Mouse (Mus musculus) neural tube, embryonic 11.5 days (tissue): ENCODE measurements at regions not wholly inside any gene's neighbourhood (a gene's known extent, or its start where the extent isn't known, plus 50 kb on each side); places are given as distances from the start of the nearest gene placed in this dataset.
"Not testable (repeated sequence)": the region's sequence is repeated elsewhere in the genome, so short reads cannot be mapped to it uniquely, and the experiment has no call there.

Experiments
- ATAC-seq: fragments of 200-750 bp; cut with Nextera tagmentation; 2 replicates; pipeline ENCODE4 v1.8.0; 2017; ENCODE audit warnings: moderate number of reproducible peaks, mild to moderate bottlenecking, moderate TSS enrichment, moderate library complexity; ENCODE audit not compliant: insufficient read depth, low FRiP score, low TSS enrichment
- DNase-seq: peaks from one replicate; pipeline ENCODE4 v3.0.0-alpha.2; 2015; ENCODE audit warnings: low spot score
- H3K27ac ChIP-seq: fragments of 300-500 bp; sonication (generic); 2 replicates; pipeline ENCODE4 v1.5.1; 2014; ENCODE audit warnings: low read depth, mild to moderate bottlenecking, low read length
- H3K27me3 ChIP-seq: fragments of 300-500 bp; sonication (generic); 2 replicates; pipeline ENCODE4 v1.6.1; 2014; ENCODE audit warnings: mild to moderate bottlenecking, low read length, mixed read lengths; ENCODE audit not compliant: control insufficient read depth, insufficient read depth
- H3K36me3 ChIP-seq: fragments of 300-500 bp; sonication (generic); 2 replicates; pipeline ENCODE4 v1.6.1; 2014; ENCODE audit warnings: mild to moderate bottlenecking, low read length, moderate library complexity, mixed read lengths; ENCODE audit not compliant: control insufficient read depth, insufficient read depth
- H3K4me1 ChIP-seq: fragments of 300-500 bp; sonication (generic); 2 replicates; pipeline ENCODE4 v1.6.1; 2014; ENCODE audit warnings: low read length, mixed read lengths; ENCODE audit not compliant: control insufficient read depth, insufficient read depth
- H3K4me2 ChIP-seq: fragments of 300-500 bp; sonication (generic); 2 replicates; pipeline ENCODE4 v1.6.1; 2014; ENCODE audit warnings: low read depth, mild to moderate bottlenecking, moderate library complexity
- H3K4me3 ChIP-seq: fragments of 300-500 bp; sonication (generic); 2 replicates; pipeline ENCODE4 v1.5.1; 2014; ENCODE audit warnings: low read depth, low read length
- H3K9ac ChIP-seq: fragments of 300-500 bp; sonication (generic); 2 replicates; pipeline ENCODE4 v1.6.1; 2014; ENCODE audit warnings: mild to moderate bottlenecking, low read length
- H3K9me3 ChIP-seq: fragments of 300-500 bp; sonication (generic); 2 replicates; pipeline ENCODE4 v1.6.1; 2016; ENCODE audit warnings: low read length; ENCODE audit not compliant: control insufficient read depth
- WGBS: fragments of 180-500 bp; shearing (Covaris S2); extraction: QIAGEN DNeasy Blood & Tissue Kit; methylation state at CpG from one replicate; pipeline ENCODE4 v1.1.7; 2014; 5-methylcytosine and 5-hydroxymethylcytosine counted together

- H3K4me2 ChIP-seq: no peak overlapping the region
- H3K9me3 ChIP-seq: no peaks in the 10 kb centered on the region
- no peak overlapping the region for H3K4me3 ChIP-seq
- no peak overlapping the region for H3K9ac ChIP-seq
- DNase-seq (peak; percentile 19), ATAC-seq (no peak)
- no peaks in the 10 kb centered on the region for H3K4me1 ChIP-seq
- H3K36me3 ChIP-seq: no peaks in the 10 kb centered on the region
- WGBS: 89% methylated on average over 2 of the region's 2 CpGs
- H3K27ac ChIP-seq: peak overlapping the region; percentile 49; the same call in 1 of the 2 replicates
- H3K27me3 ChIP-seq: no peaks in the 10 kb centered on the region; the same call in 1 of the 2 replicates
Measured at GRCm38 (mm10) chrX:103250961-103251360, 64.5 kb upstream of the Nap1l2 start.

GRCm38 (mm10) chrX:103251478-103251877 lies 65.0 kb upstream of the Nap1l2 start:
- not testable (repeated sequence) for ATAC-seq, H3K9me3 ChIP-seq, H3K27me3 ChIP-seq, H3K4me3 ChIP-seq, H3K27ac ChIP-seq, H3K9ac ChIP-seq, H3K4me2 ChIP-seq, H3K4me1 ChIP-seq, H3K36me3 ChIP-seq
- peak; percentile 33 for DNase-seq

- not testable (repeated sequence) for H3K4me3 ChIP-seq, H3K36me3 ChIP-seq, H3K9me3 ChIP-seq, H3K4me1 ChIP-seq, H3K9ac ChIP-seq, ATAC-seq, H3K27me3 ChIP-seq, H3K4me2 ChIP-seq
- 63% methylated on average over 1 of the region's 1 CpGs for WGBS
- 0 out of 2 replicates have a peak overlapping the region, but pooled peaks have one; percentile 34 for H3K27ac ChIP-seq
- DNase-seq: peak; percentile 66
Measured at GRCm38 (mm10) chrX:103252056-103252850, 65.8 kb upstream of the Nap1l2 start.

GRCm38 (mm10) chrX:103252881-103253280 lies 66.4 kb upstream of the Nap1l2 start:
- no peak for ATAC-seq
- H3K27me3 ChIP-seq: no peaks in the 10 kb centered on the region; the same call in 1 of the 2 replicates
- no peaks in the 10 kb centered on the region for H3K4me1 ChIP-seq
- H3K9ac ChIP-seq: no peak overlapping the region
- H3K4me3 ChIP-seq: no peak overlapping the region
- DNase-seq: no peak
- no peak overlapping the region for H3K4me2 ChIP-seq
- WGBS: 86% methylated on average over 6 of the region's 6 CpGs
- no peak overlapping the region for H3K27ac ChIP-seq
- H3K36me3 ChIP-seq: no peaks in the 10 kb centered on the region
- H3K9me3 ChIP-seq: no peaks in the 10 kb centered on the region

- DNase-seq (no peak), ATAC-seq (no peak)
- Histone ChIP-seq H3K4me1 (no peaks in the 10 kb centered on the region), H3K27me3 (no peaks in the 10 kb centered on the region; the same call in 1 of the 2 replicates), H3K27ac (no peak overlapping the region), H3K36me3 (no peaks in the 10 kb centered on the region), H3K9me3 (no peaks in the 10 kb centered on the region), H3K4me2 (no peak overlapping the region), H3K4me3 (no peak overlapping the region), H3K9ac (no peak overlapping the region)
- 88% methylated on average over 3 of the region's 3 CpGs for WGBS
Measured at GRCm38 (mm10) chrX:103254867-103255266, 66.3 kb upstream of the Cdx4 start.

GRCm38 (mm10) chrX:103259882-103260281 lies 61.3 kb upstream of the Cdx4 start:
- no peaks in the 10 kb centered on the region for H3K36me3 ChIP-seq
- ATAC-seq (no peak), DNase-seq (no peak)
- no peak overlapping the region for H3K27ac ChIP-seq
- H3K9me3 ChIP-seq: no peaks in the 10 kb centered on the region
- H3K4me3 ChIP-seq: no peak overlapping the region
- H3K27me3 ChIP-seq: no peaks in the 10 kb centered on the region; the same call in 1 of the 2 replicates
- 0% methylated on average over 2 of the region's 2 CpGs for WGBS
- no peaks in the 10 kb centered on the region for H3K4me1 ChIP-seq
- H3K9ac ChIP-seq: no peak overlapping the region
- no peak overlapping the region for H3K4me2 ChIP-seq
